Comparison of ENCODE assay signal across 9 mouse cellular contexts in genomic region chr5:134232568-134232967, GRCm38 (mm10). TPM values are rescaled to one million over a fixed set of nuclear protein-coding genes. Genes with fewer than 3 reads are reported as not detected.
DNase-seq lines count a peak whose midpoint lies in the region; ATAC-seq and TF ChIP-seq lines count a peak whose summit lies in the region.
"Had no signal": no experiment of that assay in that cellular context is flagged by ENCODE, and none has a peak within 500 bp of the region (broad histone marks: within the 10 kb centered on the region; RNA-seq: fewer than 3 reads in every experiment).

No protein-coding gene starts in this region.

- H3K4me2 ChIP-seq in hindbrain, embryonic 12.5 days (replicated peaks): no peak overlapping the region
- H3K4me2 ChIP-seq: embryonic facial prominence, embryonic 12.5 days had no signal

- peaks cover 31% of the 10 kb centered on the region for H3K4me1 ChIP-seq in lung, adult 2 months (ENCODE audit: control insufficient read depth, insufficient read depth, low read length)
- H3K4me1 ChIP-seq in hindbrain, embryonic 12.5 days: peaks cover 21% of the 10 kb centered on the region

- TF ChIP-seq CTCF in lung, adult 2 months (IDR thresholded peaks at IDR 0.05; ENCODE audit: insufficient read depth, low read length): no peak

- 9% methylated on average over 7 of the region's 7 CpGs for WGBS in lung, adult 2 months
- WGBS in hindbrain, embryonic 12.5 days: 49% methylated on average over 7 of the region's 7 CpGs

- H3K4me3 ChIP-seq in lung, adult 2 months (replicated peaks; ENCODE audit: extremely low read depth, low read depth, low read length): no peak overlapping the region
- no peak overlapping the region for H3K4me3 ChIP-seq in hindbrain, embryonic 12.5 days
- H3K4me3 ChIP-seq: embryonic facial prominence, embryonic 12.5 days had no signal

- H3K27me3 ChIP-seq in splenic B cell, adult 2 months (ENCODE audit: control insufficient read depth, insufficient read depth, low read length, poor library complexity, severe bottlenecking): no peaks in the 10 kb centered on the region
- H3K27me3 ChIP-seq in hindbrain, embryonic 12.5 days: no peaks in the 10 kb centered on the region
- H3K27me3 ChIP-seq: embryonic facial prominence, embryonic 12.5 days had no signal

- H3K9ac ChIP-seq in hindbrain, embryonic 12.5 days: no peak overlapping the region
- H3K9ac ChIP-seq: embryonic facial prominence, embryonic 12.5 days had no signal

- TF ChIP-seq POLR2A in lung, adult 2 months (IDR thresholded peaks at IDR 0.05; ENCODE audit: borderline replicate concordance, extremely low read depth, low read depth, low read length): peak; percentile 62; the same call in 1 of the 2 replicates

- peak; percentile 68 for DNase-seq in CD4-positive helper T cell, adult 2 months (ENCODE audit: low read depth, low spot score)
- DNase-seq in adrenal gland, postnatal 36 days: peak; percentile 48 to 60
- peak; percentile 61 for DNase-seq in kidney, adult 11 months
- DNase-seq in lung, adult 2 months: peak; percentile 59
- peak; percentile 85 for DNase-seq in splenic B cell, adult 2 months (ENCODE audit: low read depth, low spot score)
- DNase-seq in urinary bladder, postnatal 25 days (ENCODE audit: low spot score): no peak
- DNase-seq in c-Kit-positive CD71-positive TER-119-positive erythroid progenitor cells, embryonic 14.5 days (ENCODE audit: low spot score): no peak

- H3K36me3 ChIP-seq in splenic B cell, adult 2 months (ENCODE audit: control insufficient read depth, insufficient read depth, low read length, poor library complexity, severe bottlenecking): no peaks in the 10 kb centered on the region
- H3K36me3 ChIP-seq in hindbrain, embryonic 12.5 days: peaks cover 24% of the 10 kb centered on the region

- ATAC-seq in hindbrain, embryonic 12.5 days (ENCODE audit: low FRiP score): no peak

- H3K27ac ChIP-seq in hindbrain, embryonic 12.5 days: no peak overlapping the region
- H3K27ac ChIP-seq: embryonic facial prominence, embryonic 12.5 days had no signal

- H3K9me3 ChIP-seq in hindbrain, embryonic 12.5 days (replicated peaks): no peaks in the 10 kb centered on the region
- H3K9me3 ChIP-seq: embryonic facial prominence, embryonic 12.5 days had no signal

RNA-seq across cellular contexts. Expression of gene Ncf1, which starts 3.1 kb away (rescaled TPM):
- 1 to 10 TPM; 5.2 to 9.7 TPM for total RNA-seq in adrenal gland, postnatal 36 days (2021)
- 32.0 and 37.8 TPM in 2 replicates for polyA plus RNA-seq in lung, adult 2 months (2012; rRNA removed)
- 3.6 and 4.6 TPM in 2 replicates for polyA plus RNA-seq in hindbrain, embryonic 12.5 days (2016; fragmentation: Nextera tagmentation; extraction: Ambion mirVana)

RNA-seq across cellular contexts. Expression of gene Gtf2ird2, which starts 48.7 kb away (rescaled TPM):
- 1 to 10 TPM; 8.1 to 9.3 TPM for total RNA-seq in adrenal gland, postnatal 36 days (2021)
- polyA plus RNA-seq in lung, adult 2 months (2012; rRNA removed): 5.2 and 5.4 TPM in 2 replicates
- polyA plus RNA-seq in hindbrain, embryonic 12.5 days (2016; fragmentation: Nextera tagmentation; extraction: Ambion mirVana): 11.7 and 12.8 TPM in 2 replicates

RNA-seq across cellular contexts. Expression of gene Rcc1l, which starts 56.0 kb away (rescaled TPM):
- total RNA-seq in adrenal gland, postnatal 36 days (2021): 10 to 100 TPM; 30.4 to 31.6 TPM
- polyA plus RNA-seq in lung, adult 2 months (2012; rRNA removed): 12.5 and 13.3 TPM in 2 replicates
- polyA plus RNA-seq in hindbrain, embryonic 12.5 days (2016; fragmentation: Nextera tagmentation; extraction: Ambion mirVana): 27.4 and 28.0 TPM in 2 replicates

Comparison
In these comparisons a context has a peak if more than half of its experiments do, and no peak if none do; other contexts are left out.
1. DNase-seq: peak in CD4-positive helper T cell, adult 2 months (single experiment), adrenal gland, postnatal 36 days (2 of 2), kidney, adult 11 months (single experiment), lung, adult 2 months (single experiment) and splenic B cell, adult 2 months (single experiment); none in urinary bladder, postnatal 25 days (single experiment) and c-Kit-positive CD71-positive TER-119-positive erythroid progenitor cells, embryonic 14.5 days (single experiment).